Mouse (Mus musculus): Measurements from ENCODE around the gene Smo. TPM values are rescaled to one million over a fixed set of nuclear protein-coding genes. Genes with fewer than 3 reads are reported as not detected.

Gene Smo
- polyA plus RNA-seq, 1 experiment: 4.7 TPM

- no peak for TF ChIP-seq POLR2A (IDR thresholded peaks at IDR 0.05; ENCODE audit: control insufficient read depth, low read depth, low read length)
- TF ChIP-seq CTCF (IDR thresholded peaks at IDR 0.05; ENCODE audit: control insufficient read depth, insufficient read depth, insufficient replicate concordance, low read depth, low read length): no peak
- Histone ChIP-seq H3K27me3 (ENCODE audit: control insufficient read depth, insufficient read depth, low read length) (no peaks in the 10 kb centered on the region), H3K4me3 (ENCODE audit: control insufficient read depth, low read depth, low read length) (no peak overlapping the region), H3K27ac (ENCODE audit: control insufficient read depth, insufficient read depth, low read depth, low read length) (no peak overlapping the region), H3K4me1 (ENCODE audit: control insufficient read depth, insufficient read depth, low read length) (no peaks in the 10 kb centered on the region; the same call in 1 of the 2 replicates), H3K36me3 (ENCODE audit: control insufficient read depth, insufficient read depth, low read length) (no peaks in the 10 kb centered on the region)
Measured at GRCm38 (mm10) chr6:29711318-29711717, 24.0 kb upstream of the Smo start.

- Histone ChIP-seq H3K4me1 (ENCODE audit: control insufficient read depth, insufficient read depth, low read length) (no peaks in the 10 kb centered on the region), H3K4me3 (ENCODE audit: control insufficient read depth, low read depth, low read length) (no peak overlapping the region), H3K27me3 (ENCODE audit: control insufficient read depth, insufficient read depth, low read length) (no peaks in the 10 kb centered on the region), H3K36me3 (ENCODE audit: control insufficient read depth, insufficient read depth, low read length) (no peaks in the 10 kb centered on the region), H3K27ac (ENCODE audit: control insufficient read depth, insufficient read depth, low read depth, low read length) (no peak overlapping the region)
- TF ChIP-seq POLR2A (IDR thresholded peaks at IDR 0.05; ENCODE audit: control insufficient read depth, low read depth, low read length) (no peak), CTCF (IDR thresholded peaks at IDR 0.05; ENCODE audit: control insufficient read depth, insufficient read depth, insufficient replicate concordance, low read depth, low read length) (peak; percentile 22; the same call in 1 of the 2 replicates)
Measured at GRCm38 (mm10) chr6:29712011-29712584, 23.2 kb upstream of the Smo start.

DNA sequence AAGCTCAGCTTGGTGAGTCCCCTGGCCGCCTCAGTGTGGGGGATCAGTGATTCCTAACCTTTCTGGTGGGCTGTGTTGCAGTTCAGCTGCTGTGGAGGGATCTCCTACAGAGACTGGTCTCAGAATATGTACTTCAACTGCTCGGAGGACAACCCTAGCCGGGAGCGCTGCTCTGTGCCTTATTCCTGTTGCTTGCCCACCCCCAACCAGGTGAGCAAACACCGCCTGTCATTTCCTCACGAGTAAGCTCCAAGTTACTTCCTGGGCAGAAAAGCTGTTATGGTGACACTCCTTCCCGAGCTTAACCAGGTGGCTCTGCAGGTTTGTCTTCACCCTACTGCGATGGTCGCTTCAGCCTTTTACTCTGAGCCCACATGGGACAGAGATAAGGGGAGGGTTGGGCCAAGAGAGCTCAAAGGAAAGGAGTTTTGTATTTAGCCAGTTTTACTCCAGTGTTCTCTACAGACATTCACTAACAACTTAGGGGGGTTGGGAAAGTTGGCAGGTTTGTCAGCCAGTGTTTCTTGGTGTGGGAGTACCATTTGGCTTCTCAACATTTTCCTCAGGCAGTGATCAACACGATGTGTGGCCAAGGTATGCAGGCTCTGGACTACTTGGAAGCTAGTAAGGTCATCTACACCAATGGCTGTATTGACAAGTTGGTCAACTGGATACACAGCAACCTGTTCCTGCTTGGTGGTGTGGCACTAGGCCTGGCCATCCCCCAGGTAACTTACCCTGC is 18.5 kb upstream of the Smo start:
- H3K27ac ChIP-seq (ENCODE audit: control insufficient read depth, insufficient read depth, low read depth, low read length): no peak overlapping the region
- TF ChIP-seq CTCF (IDR thresholded peaks at IDR 0.05; ENCODE audit: control insufficient read depth, insufficient read depth, insufficient replicate concordance, low read depth, low read length) (no peak), POLR2A (IDR thresholded peaks at IDR 0.05; ENCODE audit: control insufficient read depth, low read depth, low read length) (no peak)
- H3K36me3 ChIP-seq (ENCODE audit: control insufficient read depth, insufficient read depth, low read length): no peaks in the 10 kb centered on the region
- H3K27me3 ChIP-seq (ENCODE audit: control insufficient read depth, insufficient read depth, low read length): no peaks in the 10 kb centered on the region
- no peak overlapping the region for H3K4me3 ChIP-seq (ENCODE audit: control insufficient read depth, low read depth, low read length)
- H3K4me1 ChIP-seq (ENCODE audit: control insufficient read depth, insufficient read depth, low read length): peaks cover 8% of the 10 kb centered on the region

DNA sequence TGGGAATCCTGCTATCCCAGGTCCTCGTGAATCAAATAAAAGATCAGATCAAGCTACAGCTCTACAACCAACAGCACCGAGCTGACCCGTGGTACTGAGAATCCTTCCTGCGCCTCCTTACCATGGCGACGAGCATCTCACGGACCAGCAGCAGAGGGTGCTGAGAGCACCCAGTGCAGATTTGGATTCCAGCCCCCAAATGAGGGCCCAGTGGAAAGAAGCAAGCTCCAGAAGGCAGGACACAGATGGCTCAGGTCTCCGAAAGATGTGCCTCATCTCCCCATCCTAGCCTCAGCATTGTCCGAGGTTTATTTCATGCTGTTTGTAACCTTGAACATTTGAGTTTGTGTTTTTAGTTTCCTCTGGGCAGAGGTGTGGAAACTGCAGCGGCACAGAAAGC is 17.8 kb upstream of the Smo start:
- TF ChIP-seq POLR2A (IDR thresholded peaks at IDR 0.05; ENCODE audit: control insufficient read depth, low read depth, low read length) (no peak), CTCF (IDR thresholded peaks at IDR 0.05; ENCODE audit: control insufficient read depth, insufficient read depth, insufficient replicate concordance, low read depth, low read length) (no peak)
- Histone ChIP-seq H3K4me3 (ENCODE audit: control insufficient read depth, low read depth, low read length) (no peak overlapping the region), H3K27me3 (ENCODE audit: control insufficient read depth, insufficient read depth, low read length) (no peaks in the 10 kb centered on the region), H3K4me1 (ENCODE audit: control insufficient read depth, insufficient read depth, low read length) (peaks cover 8% of the 10 kb centered on the region), H3K27ac (ENCODE audit: control insufficient read depth, insufficient read depth, low read depth, low read length) (no peak overlapping the region), H3K36me3 (ENCODE audit: control insufficient read depth, insufficient read depth, low read length) (no peaks in the 10 kb centered on the region)

GRCm38 (mm10) chr6:29717952-29718521 is 17.3 kb upstream of the Smo start:
- TF ChIP-seq POLR2A (IDR thresholded peaks at IDR 0.05; ENCODE audit: control insufficient read depth, low read depth, low read length): no peak
- TF ChIP-seq CTCF (IDR thresholded peaks at IDR 0.05; ENCODE audit: control insufficient read depth, insufficient read depth, insufficient replicate concordance, low read depth, low read length): no peak
- Histone ChIP-seq H3K36me3 (ENCODE audit: control insufficient read depth, insufficient read depth, low read length) (no peaks in the 10 kb centered on the region), H3K27ac (ENCODE audit: control insufficient read depth, insufficient read depth, low read depth, low read length) (0 out of 2 replicates have a peak overlapping the region, but pooled peaks have one; percentile 3), H3K4me1 (ENCODE audit: control insufficient read depth, insufficient read depth, low read length) (peaks cover 8% of the 10 kb centered on the region), H3K4me3 (ENCODE audit: control insufficient read depth, low read depth, low read length) (no peak overlapping the region), H3K27me3 (ENCODE audit: control insufficient read depth, insufficient read depth, low read length) (no peaks in the 10 kb centered on the region)

DNA sequence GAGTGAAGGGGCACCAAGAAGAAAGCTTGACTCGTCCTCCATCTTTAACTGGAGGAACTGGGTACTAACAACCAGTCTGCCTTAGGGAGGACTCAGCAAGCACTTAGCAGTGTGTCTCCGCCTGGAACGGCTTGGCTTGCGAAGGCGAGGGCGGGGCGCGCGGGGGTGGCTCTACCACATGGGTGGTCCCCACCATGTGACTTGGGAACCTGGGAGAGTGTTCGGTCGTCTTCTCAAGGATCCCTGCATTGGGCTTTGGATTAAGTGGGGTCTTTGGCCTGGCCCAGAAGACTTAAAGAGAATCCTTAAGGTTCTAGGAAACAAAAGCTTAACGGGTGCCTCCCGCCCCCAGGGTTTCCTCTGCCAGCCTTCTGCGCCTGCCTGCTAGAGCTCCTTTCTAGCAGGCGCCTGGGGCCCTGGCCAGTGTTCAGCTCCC is 16.4 kb upstream of the Smo start:
- H3K4me1 ChIP-seq (ENCODE audit: control insufficient read depth, insufficient read depth, low read length): peaks cover 8% of the 10 kb centered on the region
- H3K27ac ChIP-seq (ENCODE audit: control insufficient read depth, insufficient read depth, low read depth, low read length): no peak overlapping the region
- no peaks in the 10 kb centered on the region for H3K36me3 ChIP-seq (ENCODE audit: control insufficient read depth, insufficient read depth, low read length)
- TF ChIP-seq CTCF (IDR thresholded peaks at IDR 0.05; ENCODE audit: control insufficient read depth, insufficient read depth, insufficient replicate concordance, low read depth, low read length) (no peak), POLR2A (IDR thresholded peaks at IDR 0.05; ENCODE audit: control insufficient read depth, low read depth, low read length) (no peak)
- H3K27me3 ChIP-seq (ENCODE audit: control insufficient read depth, insufficient read depth, low read length): no peaks in the 10 kb centered on the region
- H3K4me3 ChIP-seq (ENCODE audit: control insufficient read depth, low read depth, low read length): no peak overlapping the region; the same call in 1 of the 2 replicates

GRCm38 (mm10) chr6:29721890-29722289 is 13.4 kb upstream of the Smo start:
- Histone ChIP-seq H3K4me1 (ENCODE audit: control insufficient read depth, insufficient read depth, low read length) (peaks cover 8% of the 10 kb centered on the region), H3K27me3 (ENCODE audit: control insufficient read depth, insufficient read depth, low read length) (no peaks in the 10 kb centered on the region), H3K36me3 (ENCODE audit: control insufficient read depth, insufficient read depth, low read length) (no peaks in the 10 kb centered on the region), H3K4me3 (ENCODE audit: control insufficient read depth, low read depth, low read length) (no peak overlapping the region), H3K27ac (ENCODE audit: control insufficient read depth, insufficient read depth, low read depth, low read length) (no peak overlapping the region)
- TF ChIP-seq CTCF (IDR thresholded peaks at IDR 0.05; ENCODE audit: control insufficient read depth, insufficient read depth, insufficient replicate concordance, low read depth, low read length) (no peak), POLR2A (IDR thresholded peaks at IDR 0.05; ENCODE audit: control insufficient read depth, low read depth, low read length) (no peak)

Data from testis, adult 2 months (tissue).